Mouse (Mus musculus): Measurements from ENCODE around the gene Ranbp3. TPM values are rescaled to one million over a fixed set of nuclear protein-coding genes. Genes with fewer than 3 reads are reported as not detected.
A peak's percentile ranks its signal among the peaks of the same experiment; 100 is the strongest.

The Ranbp3 gene
- polyA plus RNA-seq, 1 experiment from 2014 or later, result 73.5 TPM

- H3K4me3 ChIP-seq (replicated peaks), result no peak overlapping the region
- no peaks in the 10 kb centered on the region for H3K9me3 ChIP-seq
- peak; percentile 62 for ATAC-seq
- no peaks in the 10 kb centered on the region for H3K27me3 ChIP-seq (replicated peaks)
- H3K4me1 ChIP-seq (replicated peaks), result no peaks in the 10 kb centered on the region
- WGBS, result 59% methylated on average over 2 of the region's 2 CpGs
- no peak overlapping the region for H3K9ac ChIP-seq
- H3K4me2 ChIP-seq (replicated peaks), result no peak overlapping the region
- no peak overlapping the region for H3K27ac ChIP-seq
- no peaks in the 10 kb centered on the region for H3K36me3 ChIP-seq
These were observed 18.3 kb upstream of the Ranbp3 start for GRCm38 (mm10) chr17:56654771-56655170.

GRCm38 (mm10) chr17:56655311-56655710 is 17.8 kb upstream of the Ranbp3 start:
- Histone ChIP-seq H3K4me3 (replicated peaks) (no peak overlapping the region), H3K27me3 (replicated peaks) (no peaks in the 10 kb centered on the region), H3K36me3 (no peaks in the 10 kb centered on the region), H3K27ac (no peak overlapping the region), H3K4me2 (replicated peaks) (no peak overlapping the region), H3K4me1 (replicated peaks) (no peaks in the 10 kb centered on the region), H3K9ac (no peak overlapping the region), H3K9me3 (no peaks in the 10 kb centered on the region)
- 74% methylated on average over 3 of the region's 3 CpGs for WGBS
- no peak for ATAC-seq

- H3K4me3 ChIP-seq (replicated peaks), result no peak overlapping the region
- H3K36me3 ChIP-seq, result no peaks in the 10 kb centered on the region
- ATAC-seq, result no peak
- H3K27me3 ChIP-seq (replicated peaks), result no peaks in the 10 kb centered on the region
- H3K4me1 ChIP-seq (replicated peaks), result no peaks in the 10 kb centered on the region
- H3K4me2 ChIP-seq (replicated peaks), result no peak overlapping the region
- H3K9ac ChIP-seq, result no peak overlapping the region
- H3K9me3 ChIP-seq, result no peaks in the 10 kb centered on the region
- WGBS, result 75% methylated on average over 6 of the region's 6 CpGs
- H3K27ac ChIP-seq, result no peak overlapping the region
These were observed 16.9 kb upstream of the Ranbp3 start for GRCm38 (mm10) chr17:56656171-56656570.

GRCm38 (mm10) chr17:56663659-56664058 is 9.4 kb upstream of the Ranbp3 start:
- 48% methylated on average over 3 of the region's 3 CpGs for WGBS
- H3K9me3 ChIP-seq, result no peaks in the 10 kb centered on the region
- no peaks in the 10 kb centered on the region for H3K36me3 ChIP-seq
- H3K27me3 ChIP-seq (replicated peaks), result no peaks in the 10 kb centered on the region
- H3K9ac ChIP-seq, result no peak overlapping the region
- ATAC-seq, result no peak
- no peak overlapping the region for H3K4me3 ChIP-seq (replicated peaks)
- H3K4me1 ChIP-seq (replicated peaks), result 0 out of 2 replicates have a peak, but pooled peaks cover 6% of the 10 kb centered on the region
- H3K27ac ChIP-seq, result no peak overlapping the region
- peak overlapping the region; percentile 39; the same call in 1 of the 2 replicates for H3K4me2 ChIP-seq (replicated peaks)

- 7% methylated on average over 10 of the region's 10 CpGs for WGBS
- no peaks in the 10 kb centered on the region for H3K36me3 ChIP-seq
- no peaks in the 10 kb centered on the region for H3K9me3 ChIP-seq
- H3K4me2 ChIP-seq (replicated peaks), result peak overlapping the region; percentile 39
- no peak overlapping the region for H3K27ac ChIP-seq
- ATAC-seq, result peak; percentile 66
- no peaks in the 10 kb centered on the region for H3K27me3 ChIP-seq (replicated peaks)
- peaks cover 10% of the 10 kb centered on the region; the same call in 1 of the 2 replicates for H3K4me1 ChIP-seq (replicated peaks)
- H3K4me3 ChIP-seq (replicated peaks), result no peak overlapping the region
- no peak overlapping the region for H3K9ac ChIP-seq
These were observed 8.8 kb upstream of the Ranbp3 start for GRCm38 (mm10) chr17:56664333-56664732.

- 84% methylated on average over 4 of the region's 4 CpGs for WGBS
- no peaks in the 10 kb centered on the region for H3K9me3 ChIP-seq
- H3K27me3 ChIP-seq (replicated peaks), result no peaks in the 10 kb centered on the region
- no peak overlapping the region for H3K9ac ChIP-seq
- H3K36me3 ChIP-seq, result no peaks in the 10 kb centered on the region
- no peak overlapping the region for H3K4me2 ChIP-seq (replicated peaks)
- H3K4me3 ChIP-seq (replicated peaks), result no peak overlapping the region
- H3K27ac ChIP-seq, result no peak overlapping the region
- no peak for ATAC-seq
- H3K4me1 ChIP-seq (replicated peaks), result peaks cover 10% of the 10 kb centered on the region; the same call in 1 of the 2 replicates
These were observed 6.7 kb upstream of the Ranbp3 start for GRCm38 (mm10) chr17:56666384-56666783.

- H3K4me1 ChIP-seq (replicated peaks), result peaks cover 10% of the 10 kb centered on the region; the same call in 1 of the 2 replicates
- H3K27me3 ChIP-seq (replicated peaks), result no peaks in the 10 kb centered on the region
- H3K9ac ChIP-seq, result no peak overlapping the region
- H3K36me3 ChIP-seq, result no peaks in the 10 kb centered on the region
- no peak overlapping the region for H3K4me3 ChIP-seq (replicated peaks)
- ATAC-seq, result no peak
- H3K4me2 ChIP-seq (replicated peaks), result no peak overlapping the region
- no peak overlapping the region for H3K27ac ChIP-seq
- 78% methylated on average over 3 of the region's 3 CpGs for WGBS
- H3K9me3 ChIP-seq, result no peaks in the 10 kb centered on the region
These were observed 5.5 kb upstream of the Ranbp3 start for GRCm38 (mm10) chr17:56667591-56667990.

GRCm38 (mm10) chr17:56668384-56669144 is 4.5 kb upstream of the Ranbp3 start:
- no peak overlapping the region for H3K27ac ChIP-seq
- peak overlapping the region; percentile 48 for H3K4me3 ChIP-seq (replicated peaks)
- peak overlapping the region; percentile 53 for H3K9ac ChIP-seq
- no peaks in the 10 kb centered on the region for H3K36me3 ChIP-seq
- H3K27me3 ChIP-seq (replicated peaks), result no peaks in the 10 kb centered on the region
- H3K4me1 ChIP-seq (replicated peaks), result peaks cover 10% of the 10 kb centered on the region; the same call in 1 of the 2 replicates
- peak overlapping the region; percentile 98 for H3K4me2 ChIP-seq (replicated peaks)
- peak; percentile 24 for ATAC-seq
- 3% methylated on average over 31 of the region's 31 CpGs for WGBS
- no peaks in the 10 kb centered on the region for H3K9me3 ChIP-seq

GRCm38 (mm10) chr17:56669766-56670165 is 3.3 kb upstream of the Ranbp3 start:
- no peak overlapping the region for H3K27ac ChIP-seq

GRCm38 (mm10) chr17:56673647-56674416 is 738 bp downstream of the Ranbp3 start:
- peak overlapping the region; percentile 69 for H3K4me2 ChIP-seq (replicated peaks)
- H3K27ac ChIP-seq, result peak overlapping the region; percentile 87
- peak; percentile 34; the same call in 1 of the 2 replicates for ATAC-seq
- H3K4me3 ChIP-seq (replicated peaks), result peak overlapping the region; percentile 76
- H3K9ac ChIP-seq, result peak overlapping the region; percentile 99
- 2% methylated on average over 35 of the region's 37 CpGs for WGBS
- peaks cover 12% of the 10 kb centered on the region; the same call in 1 of the 2 replicates for H3K36me3 ChIP-seq
- H3K4me1 ChIP-seq (replicated peaks), result peaks cover 22% of the 10 kb centered on the region
- H3K9me3 ChIP-seq, result no peaks in the 10 kb centered on the region
- no peaks in the 10 kb centered on the region for H3K27me3 ChIP-seq (replicated peaks)

More at GRCm38 (mm10) chr17:56669766-56670165, 3.3 kb upstream of the Ranbp3 start:
- no peaks in the 10 kb centered on the region for H3K9me3 ChIP-seq
- ATAC-seq, result no peak
- H3K9ac ChIP-seq, result no peak overlapping the region
- WGBS, result 85% methylated on average over 8 of the region's 8 CpGs
- no peaks in the 10 kb centered on the region for H3K27me3 ChIP-seq (replicated peaks)
- H3K4me1 ChIP-seq (replicated peaks), result peaks cover 16% of the 10 kb centered on the region
- no peak overlapping the region for H3K4me2 ChIP-seq (replicated peaks)
- H3K36me3 ChIP-seq, result no peaks in the 10 kb centered on the region
- no peak overlapping the region for H3K4me3 ChIP-seq (replicated peaks)

GRCm38 (mm10) chr17:56681791-56682190 is 8.7 kb downstream of the Ranbp3 start:
- Histone ChIP-seq H3K9ac (no peak overlapping the region), H3K36me3 (peaks cover 24% of the 10 kb centered on the region), H3K4me1 (replicated peaks) (peaks cover 2% of the 10 kb centered on the region; the same call in 1 of the 2 replicates), H3K9me3 (no peaks in the 10 kb centered on the region), H3K4me2 (replicated peaks) (no peak overlapping the region), H3K27me3 (replicated peaks) (no peaks in the 10 kb centered on the region), H3K4me3 (replicated peaks) (no peak overlapping the region), H3K27ac (no peak overlapping the region)
- WGBS, result 70% methylated on average over 4 of the region's 4 CpGs
- ATAC-seq, result no peak

- peaks cover 25% of the 10 kb centered on the region for H3K36me3 ChIP-seq
- ATAC-seq, result no peak
- no peaks in the 10 kb centered on the region for H3K27me3 ChIP-seq (replicated peaks)
- no peaks in the 10 kb centered on the region for H3K9me3 ChIP-seq
- WGBS, result 60% methylated on average over 3 of the region's 3 CpGs
- H3K4me1 ChIP-seq (replicated peaks), result 0 out of 2 replicates have a peak, but pooled peaks cover 2% of the 10 kb centered on the region
- H3K4me3 ChIP-seq (replicated peaks), result no peak overlapping the region
- H3K27ac ChIP-seq, result no peak overlapping the region
- no peak overlapping the region for H3K4me2 ChIP-seq (replicated peaks)
- H3K9ac ChIP-seq, result no peak overlapping the region
These were observed 9.8 kb downstream of the Ranbp3 start for GRCm38 (mm10) chr17:56682880-56683279.
